Mouse (Mus musculus): ENCODE data around the gene Tenm2. TPM values are rescaled to one million over a fixed set of nuclear protein-coding genes. Genes with fewer than 3 reads are reported as not detected.

The Tenm2 gene
- total and polyA plus RNA-seq, 3 experiments: not detected

GRCm38 (mm10) chr11:35968291-35968690 lies 1267.5 kb downstream of the Tenm2 start:
- no peak for DNase-seq (ENCODE audit: low read depth, low spot score)
- no peak overlapping the region for H3K9ac ChIP-seq (ENCODE audit: control insufficient read depth, low read depth, low read length, poor library complexity, severe bottlenecking)
- no peak for TF ChIP-seq CHD1 (IDR thresholded peaks at IDR 0.05; ENCODE audit: low read depth, low read length)
- TF ChIP-seq RAD21 (IDR thresholded peaks at IDR 0.05; ENCODE audit: low read depth, low read length): no peak
- no peak for TF ChIP-seq BHLHE40 (IDR thresholded peaks at IDR 0.05; ENCODE audit: borderline replicate concordance, low read depth, low read length)
- no peak for TF ChIP-seq ZNF384 (IDR thresholded peaks at IDR 0.05; ENCODE audit: low read depth, low read length)
- no peak for TF ChIP-seq POLR2A (IDR thresholded peaks at IDR 0.05; ENCODE audit: control insufficient read depth in 1 of 2, insufficient read depth in 1 of 2, low read depth in 1 of 2, low read length in 2 of 2, poor library complexity in 1 of 2)
- TF ChIP-seq TCF12 (IDR thresholded peaks at IDR 0.05; ENCODE audit: low read depth, low read length): no peak
- no peak for TF ChIP-seq UBTF (IDR thresholded peaks at IDR 0.05; ENCODE audit: borderline replicate concordance, insufficient read depth, low read depth, low read length)
- TF ChIP-seq E2F4 (IDR thresholded peaks at IDR 0.05; ENCODE audit: borderline replicate concordance, low read depth, low read length): no peak
- TF ChIP-seq NELFE (IDR thresholded peaks at IDR 0.05; ENCODE audit: low read depth, low read length): no peak
- TF ChIP-seq MAFK (IDR thresholded peaks at IDR 0.05; ENCODE audit: borderline replicate concordance, low read depth, low read length): no peak
- TF ChIP-seq JUND (IDR thresholded peaks at IDR 0.05; ENCODE audit: low read depth, low read length): no peak
- no peak for TF ChIP-seq CHD2 (IDR thresholded peaks at IDR 0.05; ENCODE audit: low read length)
- no peak for TF ChIP-seq HCFC1 (IDR thresholded peaks at IDR 0.05; ENCODE audit: low read depth, low read length)
- no peak for TF ChIP-seq ZC3H11A (IDR thresholded peaks at IDR 0.05; ENCODE audit: low read depth, low read length)
- no peak for TF ChIP-seq MXI1 (IDR thresholded peaks at IDR 0.05; ENCODE audit: low read depth, low read length)
- no peak for TF ChIP-seq MAZ (IDR thresholded peaks at IDR 0.05; ENCODE audit: low read depth, low read length)
- no peaks in the 10 kb centered on the region for H3K27me3 ChIP-seq (ENCODE audit: control insufficient read depth in 1 of 2, insufficient read depth in 2 of 2, low read length in 2 of 2)
- no peak overlapping the region for H3K27ac ChIP-seq (ENCODE audit: control insufficient read depth, low read depth, low read length)
- H3K4me3 ChIP-seq (ENCODE audit: control insufficient read depth in 1 of 2, insufficient read depth in 1 of 2, low read depth in 2 of 2, low read length in 2 of 2): no peak overlapping the region
- no peaks in the 10 kb centered on the region for H3K4me1 ChIP-seq (ENCODE audit: control insufficient read depth in 1 of 2, insufficient read depth in 2 of 2, low read length in 2 of 2)
- no peaks in the 10 kb centered on the region for H3K79me2 ChIP-seq (ENCODE audit: control insufficient read depth, insufficient read depth, low read length, poor library complexity)
- no peaks in the 10 kb centered on the region for H3K36me3 ChIP-seq (ENCODE audit: control insufficient read depth in 1 of 2, insufficient read depth in 2 of 2, low read length in 2 of 2)
- H3K9me3 ChIP-seq (replicated peaks; ENCODE audit: insufficient read depth, low read length): no peaks in the 10 kb centered on the region

GRCm38 (mm10) chr11:35963981-35964549 lies 1271.7 kb downstream of the Tenm2 start:
- Histone ChIP-seq H3K27ac (ENCODE audit: control insufficient read depth, low read depth, low read length) (no peak overlapping the region), H3K36me3 (ENCODE audit: control insufficient read depth in 1 of 2, insufficient read depth in 2 of 2, low read length in 2 of 2) (no peaks in the 10 kb centered on the region), H3K27me3 (ENCODE audit: control insufficient read depth in 1 of 2, insufficient read depth in 2 of 2, low read length in 2 of 2) (no peaks in the 10 kb centered on the region), H3K9ac (ENCODE audit: control insufficient read depth, low read depth, low read length, poor library complexity, severe bottlenecking) (no peak overlapping the region), H3K4me1 (ENCODE audit: control insufficient read depth in 1 of 2, insufficient read depth in 2 of 2, low read length in 2 of 2) (no peaks in the 10 kb centered on the region), H3K79me2 (ENCODE audit: control insufficient read depth, insufficient read depth, low read length, poor library complexity) (no peaks in the 10 kb centered on the region), H3K4me3 (ENCODE audit: control insufficient read depth in 1 of 2, insufficient read depth in 1 of 2, low read depth in 2 of 2, low read length in 2 of 2) (no peak overlapping the region), H3K9me3 (replicated peaks; ENCODE audit: insufficient read depth, low read length) (no peaks in the 10 kb centered on the region)
- TF ChIP-seq MYB (IDR thresholded peaks at IDR 0.05; ENCODE audit: low read depth, low read length) (no peak), ZNF384 (IDR thresholded peaks at IDR 0.05; ENCODE audit: low read depth, low read length) (no peak)
- no peak for DNase-seq (ENCODE audit: low read depth, low spot score)

Data from MEL (cell line).